In genomic region chr4:76259636-76260035, GRCm38 (mm10) we compare ENCODE assay signal across 11 mouse cellular contexts.
DNase-seq lines count a peak whose midpoint lies in the region; ATAC-seq and TF ChIP-seq lines count a peak whose summit lies in the region.
"Had no signal": no experiment of that assay in that cellular context is flagged by ENCODE, and none has a peak within 500 bp of the region (broad histone marks: within the 10 kb centered on the region; RNA-seq: fewer than 3 reads in every experiment).

No protein-coding gene starts in this region.

- ATAC-seq in stomach, embryonic 16.5 days (ENCODE audit: insufficient read depth, low FRiP score) = peak; percentile 44; the same call in 1 of the 2 replicates
- ATAC-seq in stomach, postnatal 0 days (ENCODE audit: low FRiP score, low TSS enrichment) = no peak

- H3K9me3 ChIP-seq in stomach, embryonic 16.5 days (replicated peaks; ENCODE audit: control insufficient read depth, low read length) = no peaks in the 10 kb centered on the region
- no peaks in the 10 kb centered on the region for H3K9me3 ChIP-seq in stomach, postnatal 0 days (ENCODE audit: control insufficient read depth, low read length)

- no peaks in the 10 kb centered on the region for H3K36me3 ChIP-seq in stomach, embryonic 16.5 days (ENCODE audit: control insufficient read depth, insufficient read depth, low read length)
- H3K36me3 ChIP-seq in stomach, postnatal 0 days (ENCODE audit: control insufficient read depth, insufficient read depth, low read length) = no peaks in the 10 kb centered on the region
- H3K36me3 ChIP-seq in kidney, adult 2 months (ENCODE audit: control insufficient read depth, insufficient read depth, low read length) = no peaks in the 10 kb centered on the region

- WGBS in stomach, embryonic 16.5 days = 46% methylated on average over 2 of the region's 2 CpGs
- WGBS in stomach, postnatal 0 days = 52% methylated on average over 2 of the region's 2 CpGs
- WGBS in kidney, adult 2 months = 34% methylated on average over 2 of the region's 2 CpGs

- no peak for TF ChIP-seq EP300 in stomach, postnatal 0 days (optimal IDR thresholded peaks at IDR 0.05)

- TF ChIP-seq POLR2A in kidney, adult 2 months (IDR thresholded peaks at IDR 0.05; ENCODE audit: low read depth, low read length) = no peak

- no peak for TF ChIP-seq CTCF in stomach, postnatal 0 days (IDR thresholded peaks at IDR 0.05; ENCODE audit: low read depth)
- no peak for TF ChIP-seq CTCF in kidney, adult 2 months (conservative IDR thresholded peaks at IDR 0.05; ENCODE audit: insufficient read depth, insufficient read length, low read depth, low read length)

- H3K27ac ChIP-seq in stomach, embryonic 16.5 days (ENCODE audit: low read length) = no peak overlapping the region
- no peak overlapping the region for H3K27ac ChIP-seq in stomach, postnatal 0 days (replicated peaks)
- no peak overlapping the region for H3K27ac ChIP-seq in kidney, adult 2 months (ENCODE audit: insufficient read depth, low read depth, low read length)
- H3K27ac ChIP-seq: macrophage had no signal

- no peaks in the 10 kb centered on the region for H3K27me3 ChIP-seq in stomach, embryonic 16.5 days (ENCODE audit: control insufficient read depth, insufficient read depth, low read length)
- no peaks in the 10 kb centered on the region for H3K27me3 ChIP-seq in stomach, postnatal 0 days (ENCODE audit: control insufficient read depth, insufficient read depth, low read length)
- no peaks in the 10 kb centered on the region for H3K27me3 ChIP-seq in kidney, adult 2 months (replicated peaks; ENCODE audit: control insufficient read depth, insufficient read depth, low read length)

- DNase-seq in cerebellum, adult 11 months = peak; percentile 20
- no peak for DNase-seq in cerebellum, adult 9-10 months
- DNase-seq in stomach, postnatal 0 days (ENCODE audit: low spot score) = no peak
- peak; percentile 26 for DNase-seq in kidney, adult 2 months
- DNase-seq in skeletal muscle tissue, adult 2 months (ENCODE audit: low read depth, low spot score) = peak; percentile 81
- DNase-seq in heart, adult 18-20 months = no peak
- DNase-seq in layer of hippocampus, postnatal 10 days (ENCODE audit: low spot score in 2 of 2) = no peak
- DNase-seq: embryo, embryonic 11 days; thymus, adult 18-20 months had no signal

- H3K4me2 ChIP-seq in stomach, embryonic 16.5 days (ENCODE audit: low read depth, low read length) = no peak overlapping the region
- H3K4me2 ChIP-seq in stomach, postnatal 0 days (replicated peaks; ENCODE audit: low read depth) = no peak overlapping the region

- peaks cover 3% of the 10 kb centered on the region; the same call in 1 of the 2 replicates for H3K4me1 ChIP-seq in stomach, embryonic 16.5 days (ENCODE audit: control insufficient read depth, insufficient read depth, low read length)
- no peaks in the 10 kb centered on the region for H3K4me1 ChIP-seq in stomach, postnatal 0 days (replicated peaks; ENCODE audit: control insufficient read depth, insufficient read depth)
- H3K4me1 ChIP-seq in kidney, adult 2 months (ENCODE audit: control insufficient read depth, insufficient read depth, low read length) = peaks cover 4% of the 10 kb centered on the region; the same call in 1 of the 2 replicates

- no peak overlapping the region for H3K9ac ChIP-seq in stomach, embryonic 16.5 days (ENCODE audit: low read length)
- no peak overlapping the region for H3K9ac ChIP-seq in stomach, postnatal 0 days (ENCODE audit: low read length)

- H3K4me3 ChIP-seq in stomach, embryonic 16.5 days (replicated peaks; ENCODE audit: low read length) = no peak overlapping the region
- H3K4me3 ChIP-seq in stomach, postnatal 0 days (ENCODE audit: low read depth, low read length) = no peak overlapping the region
- no peak overlapping the region for H3K4me3 ChIP-seq in kidney, adult 2 months (ENCODE audit: insufficient read depth, low read depth, low read length)

Comparison
In these comparisons a context has a peak if more than half of its experiments do, and no peak if none do; other contexts are left out.
1. DNase-seq: peak in cerebellum, adult 11 months (single experiment), kidney, adult 2 months (single experiment) and skeletal muscle tissue, adult 2 months (single experiment); none in cerebellum, adult 9-10 months (single experiment), stomach, postnatal 0 days (single experiment), heart, adult 18-20 months (0 of 2) and layer of hippocampus, postnatal 10 days (0 of 2).